Mouse (Mus musculus) embryo, embryonic 11.5 days (tissue): Measurements from ENCODE around the gene Cav3.

Experiments used
- DNase-seq: peaks from one replicate; pipeline ENCODE4 v3.0.0-alpha.2; 2012; ENCODE audit warnings: low read depth, low spot score

Cav3 gene

DNA sequence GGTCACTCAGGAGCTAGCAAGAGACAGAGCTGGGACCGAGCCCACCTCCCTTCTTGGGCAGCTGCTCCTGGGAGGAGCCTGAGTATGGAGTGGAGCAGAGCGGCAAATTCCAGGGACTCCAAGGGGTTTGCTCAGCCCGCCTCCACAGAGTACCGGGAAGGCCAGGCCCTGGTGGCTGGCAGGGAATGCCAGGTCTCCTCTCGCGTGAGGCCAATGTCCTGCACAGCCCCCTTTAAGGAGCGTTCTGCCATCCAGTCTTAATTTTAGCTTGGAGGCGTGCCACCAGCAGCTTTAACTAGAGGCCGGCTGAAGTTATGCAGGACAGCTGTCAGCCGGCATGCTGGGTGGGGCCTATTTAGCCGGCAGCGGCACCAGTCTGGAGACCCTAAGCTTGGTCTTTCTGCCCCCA, at the start of gene Cav3:
Gene Cav3 (plus strand): TSS at position 165 of the 409 bp plus-strand sequence.
- DNase-seq = no peak

DNA sequence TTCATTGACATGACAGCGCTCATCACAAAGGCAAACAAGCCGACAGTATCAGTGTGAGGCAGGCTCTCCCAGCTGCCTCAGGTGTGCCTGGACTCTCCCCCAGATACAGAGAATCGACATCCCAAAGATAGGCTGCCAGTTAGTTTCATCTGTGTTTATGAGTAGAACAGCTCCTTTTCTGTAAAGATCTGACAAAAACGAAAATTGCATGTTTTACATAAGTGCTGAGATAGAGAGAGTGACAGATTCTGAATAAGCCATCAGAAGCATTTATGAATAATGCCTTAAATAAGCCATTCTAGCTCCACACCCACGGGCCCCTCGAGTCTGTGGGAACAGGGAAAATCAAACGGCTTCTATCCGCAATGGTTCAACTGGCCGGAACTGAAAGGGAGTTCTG, 40.0 kb upstream of the Cav3 start:
- DNase-seq = no peak

DNA sequence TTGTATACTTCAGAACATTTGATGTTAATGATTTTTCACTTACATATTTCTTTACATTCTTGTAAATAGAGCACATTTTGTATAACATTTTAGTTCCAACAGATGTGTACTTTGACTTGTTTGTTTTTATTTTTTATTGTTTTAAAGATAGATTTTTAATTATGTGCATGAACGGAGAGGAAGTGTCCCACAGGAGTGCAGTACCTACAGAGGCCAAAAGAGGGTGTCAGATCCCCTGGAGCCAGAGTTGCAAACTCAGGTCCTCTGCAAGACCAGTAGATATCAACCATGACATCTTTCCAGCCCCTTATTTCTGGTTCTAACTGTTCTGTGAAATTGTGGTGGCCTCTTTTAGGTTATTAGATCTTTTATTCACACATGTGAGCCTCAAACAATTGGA, 38.4 kb upstream of the Cav3 start:
- no peak for DNase-seq

DNA sequence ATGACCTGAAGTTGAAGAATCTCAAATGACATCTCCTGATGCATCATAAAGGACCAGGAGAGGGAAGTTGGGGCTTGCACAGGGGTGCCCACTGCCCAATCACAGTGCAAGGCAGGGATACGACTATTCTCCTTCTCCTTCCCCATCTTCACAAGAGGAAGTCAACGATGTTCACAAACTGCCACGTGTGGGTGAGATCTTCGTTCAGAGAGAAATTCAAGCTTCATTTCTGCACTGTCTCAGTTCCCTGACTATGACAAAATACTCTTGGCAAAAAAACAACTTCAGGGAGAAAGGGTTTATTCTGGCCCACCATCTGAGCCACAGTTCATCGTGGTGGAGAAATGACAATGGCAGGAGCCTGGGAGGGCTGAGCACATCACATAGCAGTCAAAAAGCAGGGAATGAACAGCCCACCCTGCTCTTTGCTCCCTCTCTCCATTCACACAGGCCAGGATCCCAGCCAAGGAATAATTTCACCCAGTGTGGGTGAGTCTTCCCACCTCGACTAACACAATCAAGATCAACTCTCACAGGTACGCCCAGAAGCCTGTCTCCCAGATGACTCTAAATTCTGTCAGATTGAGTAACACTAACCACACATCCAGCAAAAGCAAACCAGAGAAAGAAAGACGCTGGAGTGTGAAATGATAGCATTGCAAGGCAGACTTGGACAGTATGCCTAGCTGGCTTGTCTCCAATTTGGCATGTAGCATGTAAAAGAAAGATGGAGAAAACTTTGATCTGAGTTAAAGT, 35.4 kb upstream of the Cav3 start:
- no peak for DNase-seq

DNA sequence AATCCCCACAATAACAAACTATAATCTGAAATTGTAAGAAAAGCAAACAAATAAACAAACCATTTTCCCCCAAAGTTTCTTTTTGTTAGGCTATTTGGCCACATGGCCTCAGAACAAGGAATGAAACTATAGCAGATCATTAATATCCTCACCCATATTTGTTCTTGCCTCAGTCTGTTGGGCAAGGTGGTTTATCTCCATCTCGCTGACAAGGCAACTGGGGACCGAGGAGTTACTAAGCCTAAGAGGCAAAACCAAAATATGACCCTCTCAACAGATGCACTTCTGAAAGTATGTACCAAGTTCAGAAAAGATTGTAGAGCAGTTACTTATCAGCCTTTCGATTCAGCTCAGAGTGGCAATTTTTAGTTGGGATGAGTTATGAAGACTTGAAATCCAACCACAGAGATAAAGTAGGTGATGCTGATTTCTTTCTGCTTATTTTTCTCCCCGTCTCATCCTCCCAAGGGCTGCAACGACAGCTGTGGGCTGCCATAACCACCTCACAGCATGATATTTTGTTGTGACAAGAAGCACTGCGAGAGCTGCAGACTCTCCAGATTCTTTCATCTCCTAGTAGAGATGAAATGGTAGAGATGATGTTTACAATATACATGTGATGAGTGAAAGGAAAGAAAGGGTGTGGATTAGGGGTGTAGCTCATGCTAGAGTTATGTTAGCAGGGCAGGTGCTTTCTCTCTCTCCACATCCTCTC, 33.1 kb upstream of the Cav3 start:
- DNase-seq = no peak

DNA sequence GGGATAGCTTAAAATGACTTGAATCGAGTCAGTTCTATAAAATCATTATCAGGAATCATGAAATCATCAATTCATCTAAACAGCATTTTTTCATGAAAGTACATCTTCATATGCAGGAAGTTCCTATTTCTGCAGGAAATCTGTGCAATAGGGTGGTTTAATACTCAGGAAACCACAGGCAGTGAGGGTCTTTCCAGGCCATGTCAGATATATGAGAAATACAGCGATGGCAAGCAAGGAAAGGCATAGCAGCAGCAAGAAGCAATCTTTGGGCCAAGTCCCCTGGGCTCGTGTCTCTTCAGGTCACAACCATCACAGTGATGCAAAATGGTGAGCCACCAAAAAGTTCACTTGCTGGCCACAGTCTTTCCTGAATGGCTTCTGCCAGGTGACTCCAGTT, 13.6 kb upstream of the Cav3 start:
- DNase-seq = no peak

DNA sequence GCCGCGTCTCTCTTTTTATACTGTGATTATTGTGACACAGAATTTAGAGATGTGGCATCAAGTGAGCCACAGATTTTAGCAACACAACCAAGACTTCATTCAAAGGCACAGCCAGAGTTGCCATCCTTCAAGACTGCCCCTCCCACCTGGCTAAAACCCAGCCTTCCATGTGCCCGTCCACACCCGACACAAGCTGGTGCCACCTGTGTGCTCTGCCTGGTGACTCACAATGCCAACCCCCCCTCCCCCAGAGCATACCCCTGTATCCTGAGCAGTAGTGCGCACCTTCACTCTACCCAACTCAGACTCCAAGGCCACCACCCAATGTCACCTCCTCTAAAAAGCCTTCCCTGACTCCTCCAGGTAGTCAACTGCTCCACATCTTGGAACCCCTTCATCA, 2.2 kb downstream of the Cav3 start:
- DNase-seq = no peak

DNA sequence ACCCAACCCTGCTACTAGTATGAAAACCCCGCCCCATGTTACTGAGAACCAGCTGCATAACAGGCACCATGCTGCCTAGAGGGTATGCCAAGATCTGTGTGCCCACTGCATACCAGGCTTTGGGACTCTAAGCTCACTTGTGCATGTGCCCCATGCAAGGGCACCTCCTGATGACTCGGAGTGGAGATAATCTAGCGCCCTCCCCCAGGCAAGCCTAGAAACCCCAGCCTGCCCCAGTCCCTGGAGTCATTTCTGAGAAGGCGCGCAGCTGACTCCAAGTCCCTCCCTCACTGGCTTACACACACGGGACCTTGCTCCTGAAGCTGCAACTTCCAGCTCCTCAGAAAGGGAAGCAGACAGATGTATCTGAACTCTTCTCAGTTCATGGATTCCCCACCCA, 4.0 kb downstream of the Cav3 start:
- no peak for DNase-seq

DNA sequence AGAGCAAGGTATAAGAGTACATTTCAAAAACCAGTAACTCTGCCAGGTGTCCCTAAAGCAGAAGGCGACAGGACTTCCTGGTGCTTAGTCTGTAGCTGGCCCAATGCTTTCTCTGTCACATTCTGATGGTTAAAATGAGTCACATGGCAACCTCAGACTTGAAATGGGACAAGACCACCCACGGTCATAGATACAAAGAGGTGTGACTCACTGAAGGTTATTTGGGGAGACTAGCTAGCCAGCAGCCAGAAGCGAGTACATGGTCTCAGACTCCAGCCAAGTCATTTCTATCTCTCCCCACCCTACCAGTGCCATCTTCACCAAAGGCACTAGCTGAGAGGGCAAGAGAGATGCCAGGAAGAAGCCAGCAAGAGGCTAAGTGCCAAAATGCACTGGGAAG, 6.1 kb downstream of the Cav3 start:
- DNase-seq = no peak

DNA sequence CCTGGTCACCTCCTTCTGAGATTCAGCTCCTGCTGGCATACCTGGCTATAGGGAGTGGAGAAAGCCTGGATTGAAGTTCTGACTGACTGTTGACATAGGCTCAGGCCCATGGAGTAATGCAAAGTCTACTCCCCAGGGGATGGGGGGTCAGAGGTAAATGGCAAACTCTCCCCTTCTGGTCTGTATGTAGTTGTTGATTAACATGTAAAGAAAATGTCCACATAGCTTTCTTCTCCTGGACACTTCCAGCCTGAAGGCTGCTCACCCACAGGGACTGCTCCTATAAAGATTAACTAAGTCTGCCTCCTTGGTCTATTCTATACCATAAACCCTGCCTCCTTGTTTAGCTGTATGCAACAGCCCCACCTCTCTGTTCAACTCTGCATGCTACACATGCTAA, 6.7 kb downstream of the Cav3 start:
- DNase-seq = no peak

DNA sequence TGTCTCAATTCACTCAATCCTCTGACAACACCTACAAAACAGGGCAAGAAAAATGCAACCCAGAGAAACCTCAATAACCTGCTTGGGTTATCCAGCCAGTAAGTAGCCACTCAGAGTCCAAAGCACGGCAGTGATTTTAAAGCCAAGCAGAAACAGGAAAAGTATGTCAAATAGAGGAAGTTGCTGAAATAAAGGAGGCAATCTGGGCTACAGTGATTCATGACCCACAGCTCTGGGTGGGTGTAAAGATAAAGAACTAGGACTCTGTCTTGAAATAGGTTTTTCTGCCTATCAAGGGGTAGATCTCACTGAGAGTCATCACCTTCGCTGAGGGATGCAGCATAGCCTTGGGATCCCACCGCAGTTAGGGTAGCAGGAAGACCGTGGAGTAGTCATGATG, 12.3 kb downstream of the Cav3 start:
- no peak for DNase-seq

DNA sequence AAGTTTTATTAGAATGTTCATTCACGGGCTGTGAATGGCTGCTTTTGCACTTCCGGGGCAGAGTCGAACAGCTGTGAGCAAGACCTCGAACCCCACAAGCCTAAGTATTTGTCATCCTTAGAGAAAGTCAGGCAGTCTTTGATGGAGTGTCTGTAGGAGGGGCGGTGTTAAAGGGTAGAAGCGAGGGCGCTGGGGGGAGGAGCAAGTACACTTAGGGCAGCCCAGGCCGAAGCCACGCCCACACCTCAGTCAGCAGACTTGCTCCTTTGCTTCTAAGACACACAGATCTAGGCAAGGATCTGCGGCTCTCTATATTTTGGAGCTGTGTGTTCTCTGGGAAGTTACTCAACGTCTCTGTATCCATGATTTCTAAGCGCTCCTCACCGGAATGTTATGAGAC, 20.6 kb downstream of the Cav3 start:
- DNase-seq = no peak

DNA sequence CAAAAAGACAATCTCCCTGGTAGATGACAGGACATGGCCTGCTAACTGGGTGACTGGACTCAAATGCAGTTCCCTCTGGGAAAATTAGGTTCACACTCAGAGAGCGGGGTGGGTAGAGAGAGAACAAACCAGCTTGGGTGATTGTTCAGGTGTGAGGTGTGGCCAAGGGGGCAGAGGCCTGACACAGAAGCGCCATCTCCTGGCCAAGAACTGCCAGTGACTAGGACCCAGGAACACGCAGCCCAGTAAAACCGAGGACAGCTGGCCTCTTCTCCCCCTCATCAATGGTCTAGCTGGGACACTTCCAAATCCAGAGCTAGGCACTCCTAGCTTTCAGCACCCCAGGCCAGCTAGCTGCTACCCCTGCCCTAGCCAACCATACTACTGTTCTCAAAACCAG, 25.0 kb downstream of the Cav3 start:
- no peak for DNase-seq

DNA sequence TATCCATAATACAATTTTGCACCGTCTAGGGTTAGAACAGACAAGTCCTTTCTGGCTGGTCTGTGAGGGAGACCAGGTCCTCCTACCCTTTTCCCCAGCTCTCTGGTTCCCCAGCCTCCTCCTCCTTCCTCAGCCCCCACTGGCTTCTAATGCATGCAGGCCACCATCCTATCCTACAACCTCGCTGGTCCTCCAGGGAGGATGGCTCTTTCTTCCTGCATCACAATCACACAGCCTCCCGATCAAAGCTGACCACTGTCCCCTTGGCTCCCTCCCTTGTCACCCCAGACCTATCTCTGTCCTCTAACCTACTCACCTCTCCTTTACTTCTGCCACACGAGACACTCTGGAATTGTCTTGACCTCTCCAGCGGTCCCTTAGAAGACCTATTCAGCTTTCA, 28.7 kb downstream of the Cav3 start:
- no peak for DNase-seq

DNA sequence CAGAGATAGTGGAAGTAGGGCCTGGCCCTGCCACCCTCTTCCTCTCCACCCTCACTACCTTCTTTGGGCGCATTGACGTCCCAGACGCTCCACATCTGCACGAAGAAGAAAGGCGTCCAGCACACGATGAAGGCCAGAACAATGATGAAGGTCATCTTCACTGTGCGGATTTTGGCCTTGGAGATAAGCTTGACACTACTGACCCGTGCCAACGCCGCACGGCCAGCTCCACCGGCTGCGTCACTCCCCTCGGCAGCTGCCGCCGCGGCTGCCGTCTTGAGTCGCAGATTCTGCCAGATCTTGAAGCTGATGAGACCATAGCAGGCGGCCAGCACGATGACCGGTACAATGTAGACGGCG, 29.5 kb downstream of the Cav3 start:
- no peak for DNase-seq

DNA sequence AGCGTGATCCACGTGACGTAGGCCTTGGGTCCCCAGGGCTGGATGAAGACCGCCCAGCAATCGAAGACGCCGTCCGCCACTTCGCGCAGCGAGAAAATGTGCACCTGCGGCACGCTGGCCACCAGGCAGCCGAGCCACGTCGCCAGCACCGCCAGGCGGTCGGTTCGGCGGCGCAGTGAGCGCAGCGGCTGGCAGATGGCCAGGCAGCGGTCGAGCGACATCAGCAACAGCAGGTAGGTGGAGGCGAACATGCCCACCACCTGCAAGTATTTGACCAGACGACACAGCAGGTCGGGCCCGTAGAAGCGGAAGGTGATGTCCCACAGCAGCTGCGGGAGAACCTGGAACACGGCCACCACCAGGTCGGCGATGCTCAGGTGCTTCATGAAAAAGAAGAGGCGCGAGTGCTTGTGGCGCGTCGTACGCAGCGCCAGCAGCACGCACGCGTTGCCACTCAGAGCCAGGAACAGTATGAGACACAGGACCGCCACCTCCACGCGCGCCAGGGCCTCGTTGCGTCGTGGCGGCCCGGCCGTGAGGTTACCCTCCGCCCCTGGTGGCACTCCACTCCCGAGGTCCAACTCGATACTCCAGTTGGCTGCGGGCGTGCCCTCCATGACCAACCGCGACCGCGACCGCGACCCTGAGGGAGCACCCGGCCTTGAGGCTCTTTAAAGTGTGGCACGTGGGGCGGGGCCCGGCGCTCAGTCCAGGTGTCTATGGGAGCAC, 30.0 kb downstream of the Cav3 start:
- no peak for DNase-seq

DNA sequence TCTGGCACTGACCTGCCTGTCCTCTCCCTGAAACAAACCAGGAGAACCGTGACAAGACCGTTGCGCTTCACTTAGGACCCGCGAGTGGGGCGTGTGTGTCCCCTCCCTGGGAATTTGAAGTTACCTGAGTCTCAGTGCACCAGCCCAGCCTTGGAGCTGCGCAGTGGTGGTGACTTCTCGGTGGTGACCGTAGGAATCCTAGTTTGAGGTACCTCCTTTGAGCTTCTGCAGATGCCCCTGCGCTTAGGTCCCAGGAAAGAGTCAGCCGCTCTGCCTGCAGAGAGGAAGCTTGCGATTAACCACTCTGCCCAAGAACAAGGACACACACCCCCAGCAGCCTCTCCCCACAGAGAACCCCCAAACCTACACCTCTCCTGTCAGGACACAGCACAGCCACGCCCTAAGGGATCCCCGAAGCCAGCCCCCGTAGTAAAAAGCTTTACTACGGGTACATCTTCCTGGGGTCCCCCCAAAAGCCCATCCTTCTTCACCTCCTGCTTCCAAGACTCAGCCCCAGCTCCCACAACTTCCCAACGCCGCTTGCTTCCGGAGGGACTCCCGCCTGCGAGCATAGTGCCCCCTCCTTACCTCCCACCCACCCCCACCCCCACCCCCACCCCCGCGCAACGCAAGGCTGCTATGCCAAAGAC, 30.7 kb downstream of the Cav3 start, which contains the start of gene Oxtr:
Gene Oxtr (minus strand): TSS at position 34 of the 650 bp plus-strand sequence.
- DNase-seq = no peak

DNA sequence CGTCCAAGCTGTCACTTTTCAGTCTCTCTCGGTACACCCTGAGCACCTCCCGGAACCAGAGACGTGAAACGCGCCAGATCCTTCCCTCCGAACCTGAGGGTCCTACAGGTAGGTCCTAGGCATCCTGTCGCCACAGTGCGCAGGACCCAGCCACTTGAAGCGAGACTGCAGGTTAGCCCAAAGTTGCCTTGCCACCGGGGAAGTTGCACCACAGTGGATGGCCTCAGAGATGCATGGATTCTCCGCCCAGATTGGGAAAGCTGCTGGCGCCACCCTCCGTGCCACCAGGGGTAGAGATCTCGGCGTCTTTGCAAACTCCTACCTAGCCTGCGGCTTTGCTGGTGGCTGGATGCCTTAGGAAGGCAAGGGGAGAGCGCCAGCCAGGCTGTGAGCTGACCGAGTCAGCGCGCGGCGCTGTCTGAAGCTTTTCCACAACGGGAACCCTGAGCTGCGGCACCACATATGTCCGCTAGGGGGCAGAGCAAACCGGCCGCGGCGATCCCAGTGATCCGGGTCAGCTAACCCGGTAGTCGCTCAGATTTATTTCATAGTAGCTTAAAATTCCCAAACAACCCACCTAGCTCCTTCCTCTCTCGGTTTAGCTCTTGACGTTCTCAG, 31.4 kb downstream of the Cav3 start:
- peak; percentile 61 for DNase-seq

DNA sequence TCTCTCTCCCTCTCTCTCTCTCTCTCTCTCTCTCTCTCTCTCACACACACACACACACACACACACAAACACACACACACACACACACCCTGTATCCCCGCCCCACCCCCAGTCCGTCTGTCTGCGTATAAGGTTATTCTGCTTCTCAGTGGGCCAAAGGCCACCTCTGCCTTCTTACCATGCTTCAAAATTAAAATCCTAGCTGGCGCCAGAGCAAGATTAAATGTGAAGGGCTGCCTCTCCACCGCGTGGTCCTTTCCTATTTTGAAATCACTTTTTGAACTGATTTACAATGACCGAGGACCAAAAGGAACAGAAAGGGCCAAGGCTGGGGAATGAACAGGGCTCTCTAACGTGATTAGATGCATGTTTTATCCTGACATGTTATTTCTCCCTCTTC, 32.2 kb downstream of the Cav3 start:
- DNase-seq = no peak

DNA sequence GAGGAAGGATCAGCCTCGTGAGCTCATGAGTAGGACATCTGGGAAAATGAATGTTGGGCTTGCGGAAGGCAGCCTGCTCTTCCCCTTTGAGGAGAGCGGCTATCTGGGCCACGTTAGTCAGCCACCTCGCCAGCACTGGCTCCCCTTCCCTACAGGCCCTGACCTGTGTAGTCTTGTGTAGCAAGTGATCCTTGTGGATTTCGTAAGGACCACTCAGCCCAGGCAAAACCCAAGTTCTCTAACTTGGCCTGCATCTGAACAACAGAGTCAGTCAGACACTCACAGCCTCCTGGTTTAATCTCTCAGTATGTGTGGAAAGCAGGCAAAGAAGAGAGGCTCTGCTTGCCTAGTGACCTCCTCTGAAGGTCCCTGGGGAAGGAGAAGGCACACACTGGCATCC, 33.4 kb downstream of the Cav3 start:
- no peak for DNase-seq

DNA sequence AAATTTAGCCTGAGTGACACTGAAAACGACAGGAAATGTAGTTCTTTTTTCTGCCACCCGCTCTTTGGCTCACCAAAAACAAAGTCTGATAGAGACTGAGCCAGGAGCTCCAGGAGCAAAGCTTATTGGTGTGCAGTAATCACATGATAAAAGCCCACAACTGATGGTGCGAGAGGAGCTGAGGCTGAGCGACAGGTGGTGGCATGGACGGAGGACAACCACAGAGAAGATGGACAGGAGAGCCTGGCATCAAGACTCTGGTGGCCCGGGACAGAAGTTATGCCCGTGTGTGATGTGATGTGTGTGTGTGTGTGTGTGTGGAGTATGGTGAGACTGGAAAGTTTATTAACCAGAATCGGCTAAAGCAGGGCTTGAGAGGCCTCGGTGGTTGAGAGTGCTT, 34.1 kb downstream of the Cav3 start:
- no peak for DNase-seq

DNA sequence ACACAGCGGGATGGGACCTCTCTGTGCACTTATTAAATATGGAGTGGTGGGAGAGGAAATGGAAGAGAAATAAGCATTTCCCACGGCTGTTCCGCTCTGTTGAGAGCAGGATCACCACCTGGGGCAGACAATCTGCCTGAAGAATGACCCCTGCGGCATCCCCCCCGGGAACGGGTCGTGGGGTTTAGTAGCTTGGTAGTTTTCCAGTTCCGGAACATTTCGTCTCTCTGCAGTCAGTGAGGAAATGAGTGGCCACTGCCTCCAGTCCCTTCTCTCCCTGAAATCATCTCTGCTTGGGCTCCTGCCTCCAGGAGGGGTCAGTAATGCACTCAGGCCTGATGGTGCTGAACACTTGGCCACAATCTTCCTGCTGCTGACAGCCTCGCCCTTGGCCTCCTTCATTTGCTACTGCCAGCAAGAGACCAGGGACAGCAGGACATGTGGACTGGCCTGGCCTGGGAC, 35.3 kb downstream of the Cav3 start:
- DNase-seq = no peak
